Mouse (Mus musculus): ENCODE measurements around the gene Ncor2. TPM values are rescaled to one million over a fixed set of nuclear protein-coding genes. Genes with fewer than 3 reads are reported as not detected.

Ncor2 gene
- polyA plus RNA-seq, 1 experiment from 2014 or later: 11.1 TPM

- 73% methylated on average over 9 of the region's 9 CpGs for WGBS
- no peaks in the 10 kb centered on the region for H3K36me3 ChIP-seq (ENCODE audit: control insufficient read depth, insufficient read depth, low read length)
- peaks cover 11% of the 10 kb centered on the region for H3K4me1 ChIP-seq (replicated peaks; ENCODE audit: control insufficient read depth, insufficient read depth)
- no peak overlapping the region for H3K9ac ChIP-seq (ENCODE audit: low read length)
- no peaks in the 10 kb centered on the region for H3K27me3 ChIP-seq (ENCODE audit: control insufficient read depth, insufficient read depth, low read length)
- ATAC-seq (ENCODE audit: low FRiP score, low TSS enrichment) (no peak), DNase-seq (ENCODE audit: low spot score) (no peak)
- no peak overlapping the region for H3K4me3 ChIP-seq (ENCODE audit: low read depth, low read length)
- H3K9me3 ChIP-seq (ENCODE audit: control insufficient read depth, low read length): no peaks in the 10 kb centered on the region
- H3K27ac ChIP-seq (replicated peaks): no peak overlapping the region
- no peak for TF ChIP-seq EP300 (optimal IDR thresholded peaks at IDR 0.05)
- no peak for TF ChIP-seq CTCF (IDR thresholded peaks at IDR 0.05; ENCODE audit: low read depth)
- no peak overlapping the region; the same call in 1 of the 2 replicates for H3K4me2 ChIP-seq (replicated peaks; ENCODE audit: low read depth)
Measured at GRCm38 (mm10) chr5:125175673-125176369, 3.2 kb downstream of the Ncor2 start.

- H3K9ac ChIP-seq (ENCODE audit: low read length): peak overlapping the region; percentile 23; the same call in 1 of the 2 replicates
- peak; percentile 74 for DNase-seq (ENCODE audit: low spot score)
Measured at GRCm38 (mm10) chr5:125174726-125175672, 4.0 kb downstream of the Ncor2 start.

GRCm38 (mm10) chr5:125173868-125174267 is 5.2 kb downstream of the Ncor2 start:
- Histone ChIP-seq H3K27ac (replicated peaks) (peak overlapping the region; percentile 8; the same call in 1 of the 2 replicates), H3K9me3 (ENCODE audit: control insufficient read depth, low read length) (no peaks in the 10 kb centered on the region), H3K4me3 (ENCODE audit: low read depth, low read length) (no peak overlapping the region), H3K9ac (ENCODE audit: low read length) (0 out of 2 replicates have a peak overlapping the region, but pooled peaks have one; percentile 38), H3K4me1 (replicated peaks; ENCODE audit: control insufficient read depth, insufficient read depth) (peaks cover 11% of the 10 kb centered on the region), H3K36me3 (ENCODE audit: control insufficient read depth, insufficient read depth, low read length) (no peaks in the 10 kb centered on the region), H3K4me2 (replicated peaks; ENCODE audit: low read depth) (no peak overlapping the region), H3K27me3 (ENCODE audit: control insufficient read depth, insufficient read depth, low read length) (no peaks in the 10 kb centered on the region)
- 70% methylated on average over 1 of the region's 1 CpGs for WGBS
- no peak for TF ChIP-seq CTCF (IDR thresholded peaks at IDR 0.05; ENCODE audit: low read depth)
- no peak for TF ChIP-seq EP300 (optimal IDR thresholded peaks at IDR 0.05)
- ATAC-seq (ENCODE audit: low FRiP score, low TSS enrichment): no peak
- no peak for DNase-seq (ENCODE audit: low spot score)

More at GRCm38 (mm10) chr5:125174726-125175672, 4.0 kb downstream of the Ncor2 start:
- Histone ChIP-seq H3K36me3 (ENCODE audit: control insufficient read depth, insufficient read depth, low read length) (no peaks in the 10 kb centered on the region), H3K9me3 (ENCODE audit: control insufficient read depth, low read length) (no peaks in the 10 kb centered on the region), H3K4me1 (replicated peaks; ENCODE audit: control insufficient read depth, insufficient read depth) (peaks cover 14% of the 10 kb centered on the region), H3K4me2 (replicated peaks; ENCODE audit: low read depth) (no peak overlapping the region), H3K4me3 (ENCODE audit: low read depth, low read length) (no peak overlapping the region), H3K27ac (replicated peaks) (no peak overlapping the region), H3K27me3 (ENCODE audit: control insufficient read depth, insufficient read depth, low read length) (no peaks in the 10 kb centered on the region)
- no peak for ATAC-seq (ENCODE audit: low FRiP score, low TSS enrichment)
- WGBS: 39% methylated on average over 13 of the region's 13 CpGs
- TF ChIP-seq CTCF (IDR thresholded peaks at IDR 0.05; ENCODE audit: low read depth) (no peak), EP300 (optimal IDR thresholded peaks at IDR 0.05) (no peak)

GRCm38 (mm10) chr5:125172831-125173615 is 6.0 kb downstream of the Ncor2 start:
- no peak overlapping the region for H3K4me3 ChIP-seq (ENCODE audit: low read depth, low read length)
- WGBS: 40% methylated on average over 12 of the region's 12 CpGs
- ATAC-seq (ENCODE audit: low FRiP score, low TSS enrichment): peak; percentile 73
- DNase-seq (ENCODE audit: low spot score): peak; percentile 72
- H3K4me2 ChIP-seq (replicated peaks; ENCODE audit: low read depth): 0 out of 2 replicates have a peak overlapping the region, but pooled peaks have one; percentile 17
- H3K9ac ChIP-seq (ENCODE audit: low read length): no peak overlapping the region
- H3K27me3 ChIP-seq (ENCODE audit: control insufficient read depth, insufficient read depth, low read length): no peaks in the 10 kb centered on the region
- no peaks in the 10 kb centered on the region for H3K36me3 ChIP-seq (ENCODE audit: control insufficient read depth, insufficient read depth, low read length)
- peaks cover 11% of the 10 kb centered on the region for H3K4me1 ChIP-seq (replicated peaks; ENCODE audit: control insufficient read depth, insufficient read depth)
- TF ChIP-seq CTCF (IDR thresholded peaks at IDR 0.05; ENCODE audit: low read depth) (no peak), EP300 (optimal IDR thresholded peaks at IDR 0.05) (no peak)
- H3K27ac ChIP-seq (replicated peaks): peak overlapping the region; percentile 8
- H3K9me3 ChIP-seq (ENCODE audit: control insufficient read depth, low read length): no peaks in the 10 kb centered on the region

GRCm38 (mm10) chr5:125171259-125171658 is 7.8 kb downstream of the Ncor2 start:
- H3K27ac ChIP-seq (replicated peaks): peak overlapping the region; percentile 24; the same call in 1 of the 2 replicates
- no peak overlapping the region for H3K4me2 ChIP-seq (replicated peaks; ENCODE audit: low read depth)
- DNase-seq (ENCODE audit: low spot score): no peak
- no peak overlapping the region for H3K4me3 ChIP-seq (ENCODE audit: low read depth, low read length)
- ATAC-seq (ENCODE audit: low FRiP score, low TSS enrichment): no peak
- H3K9me3 ChIP-seq (ENCODE audit: control insufficient read depth, low read length): no peaks in the 10 kb centered on the region
- TF ChIP-seq EP300 (optimal IDR thresholded peaks at IDR 0.05) (no peak), CTCF (IDR thresholded peaks at IDR 0.05; ENCODE audit: low read depth) (no peak)
- WGBS: 41% methylated on average over 6 of the region's 6 CpGs
- no peaks in the 10 kb centered on the region for H3K27me3 ChIP-seq (ENCODE audit: control insufficient read depth, insufficient read depth, low read length)
- peak overlapping the region; percentile 9; the same call in 1 of the 2 replicates for H3K9ac ChIP-seq (ENCODE audit: low read length)
- H3K36me3 ChIP-seq (ENCODE audit: control insufficient read depth, insufficient read depth, low read length): no peaks in the 10 kb centered on the region
- peaks cover 7% of the 10 kb centered on the region for H3K4me1 ChIP-seq (replicated peaks; ENCODE audit: control insufficient read depth, insufficient read depth)
